Mouse (Mus musculus): ENCODE measurements around the gene Hoxa13. TPM values are rescaled to one million over a fixed set of nuclear protein-coding genes. Genes with fewer than 3 reads are reported as not detected.

Hoxa13 gene
- total RNA-seq (2023) = not detected

DNA sequence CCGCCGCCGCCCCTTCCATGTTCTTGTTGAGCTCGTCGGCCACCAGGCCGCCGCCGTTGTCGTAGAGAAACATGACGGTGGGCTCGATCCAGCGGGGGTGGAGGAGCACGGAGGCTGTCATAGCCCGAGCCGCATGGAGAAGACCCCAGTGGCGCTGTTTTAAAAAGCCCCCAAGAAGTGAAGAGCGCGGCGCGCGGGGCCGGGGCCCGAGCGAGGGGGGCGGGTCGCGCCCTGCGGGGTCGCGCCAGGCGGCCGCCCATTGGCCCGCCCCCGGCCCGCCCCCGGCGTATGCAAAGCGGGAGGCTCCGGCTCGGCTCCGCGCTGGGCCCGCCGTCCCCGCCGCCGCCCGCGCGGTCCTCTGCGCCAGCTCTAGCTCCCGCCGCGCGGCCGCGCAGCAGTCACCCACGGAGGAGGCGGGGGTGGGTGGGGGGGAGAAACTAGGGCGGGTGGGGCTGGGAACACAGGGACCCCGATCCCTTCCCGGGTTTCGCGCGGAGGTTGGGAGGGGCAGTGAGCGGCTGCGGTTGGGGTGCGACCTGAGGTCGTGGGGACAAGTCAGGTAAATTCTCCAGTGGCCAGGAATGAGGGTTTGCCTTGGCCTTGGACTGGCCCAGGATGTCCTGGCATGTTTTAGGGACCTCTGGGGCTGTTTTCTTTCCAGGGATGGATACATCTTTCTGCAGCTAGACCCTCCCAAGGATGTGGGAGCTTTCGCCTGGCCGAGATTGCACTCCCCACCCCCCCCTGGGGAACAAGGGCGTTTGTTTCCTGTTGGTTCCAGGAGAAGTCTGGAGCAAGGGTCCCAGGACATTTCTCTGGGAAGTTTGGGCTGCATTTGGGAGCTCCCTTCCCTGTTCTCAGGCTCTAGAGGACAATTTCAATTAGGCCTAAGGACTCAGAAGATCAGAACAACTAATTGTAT lies at the start of gene Hoxa13:
Gene Hoxa13, minus strand, starts transcription at position 227 of the 922 bp plus-strand sequence.

GRCm38 (mm10) chr6:52245757-52246142 lies 14.9 kb downstream of the Hoxa13 start, which contains the start of gene Hoxa11:
Gene Hoxa11, minus strand, starts transcription at chr6:52245810.

DNA sequence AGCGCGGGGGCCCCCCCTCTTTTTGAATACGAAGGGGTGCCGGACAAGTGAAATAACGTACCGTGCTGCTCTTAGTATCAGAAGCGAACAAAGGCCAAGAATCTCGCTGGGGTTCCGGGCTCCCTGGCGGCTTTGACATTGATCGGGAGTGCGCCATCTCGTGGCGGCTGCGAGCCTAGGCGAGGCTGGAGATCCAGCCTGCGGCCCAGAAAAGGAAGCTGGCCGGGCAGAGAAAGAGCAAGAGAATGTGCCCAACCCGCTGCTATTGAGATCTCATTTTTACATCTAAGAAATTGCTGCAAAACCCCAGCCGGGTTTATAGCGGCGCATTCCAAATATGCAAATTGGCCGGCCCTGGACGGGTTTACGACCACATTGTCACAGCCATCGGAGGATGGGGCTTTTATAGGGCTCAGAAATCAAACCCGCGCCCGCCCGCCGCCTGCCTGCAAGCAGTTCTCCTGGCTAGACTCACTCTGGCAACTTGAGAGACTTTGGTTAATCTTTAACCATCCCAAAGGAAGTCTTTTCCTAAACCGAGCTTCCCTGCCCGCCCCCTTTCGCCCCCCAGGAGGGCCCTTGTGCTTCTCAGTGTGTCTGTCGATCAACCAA lies 20.2 kb downstream of the Hoxa13 start, which contains the start of gene Hoxa10:
Gene Hoxa10, minus strand, starts transcription at position 466 of the 612 bp plus-strand sequence.

GRCm38 (mm10) chr6:52230516-52231165 lies 30.0 kb downstream of the Hoxa13 start, which contains the start of gene Hoxa9:
Gene Hoxa9, minus strand, starts transcription at chr6:52231089.

DNA sequence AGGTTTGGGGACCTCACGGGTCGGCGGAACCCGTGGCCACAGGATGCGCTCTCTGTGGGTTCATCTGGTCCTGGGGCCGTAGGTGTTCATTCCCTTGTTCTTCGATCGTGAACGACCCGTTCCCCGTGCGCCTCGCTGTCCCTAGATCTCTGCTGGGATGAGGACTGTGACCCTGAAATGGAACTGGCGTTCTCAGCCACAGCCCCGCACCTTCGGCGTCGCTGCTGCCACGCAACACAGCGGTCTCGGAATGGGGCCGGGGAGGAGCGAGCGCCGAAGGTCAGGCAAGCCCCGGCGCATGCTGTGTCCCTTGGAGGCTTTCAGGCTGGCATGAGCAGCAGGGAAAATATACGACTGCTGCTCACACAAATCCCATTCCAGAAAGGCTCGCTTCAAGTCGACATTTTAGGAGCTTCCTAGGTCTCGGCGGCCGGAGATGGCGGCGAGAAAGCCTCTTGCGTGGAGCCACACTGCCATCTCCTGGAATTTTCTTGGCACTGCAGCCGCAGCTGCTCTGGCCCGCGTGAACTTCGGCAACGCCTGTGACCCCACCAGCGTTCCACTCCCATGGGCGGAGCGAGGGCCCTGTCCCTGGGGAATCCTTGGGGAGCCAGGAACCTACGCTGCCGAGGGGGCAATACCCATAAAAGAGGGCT lies 39.2 kb downstream of the Hoxa13 start, which contains the start of gene Hoxa7:
Gene Hoxa7, minus strand, starts transcription at position 518 of the 656 bp plus-strand sequence.

DNA sequence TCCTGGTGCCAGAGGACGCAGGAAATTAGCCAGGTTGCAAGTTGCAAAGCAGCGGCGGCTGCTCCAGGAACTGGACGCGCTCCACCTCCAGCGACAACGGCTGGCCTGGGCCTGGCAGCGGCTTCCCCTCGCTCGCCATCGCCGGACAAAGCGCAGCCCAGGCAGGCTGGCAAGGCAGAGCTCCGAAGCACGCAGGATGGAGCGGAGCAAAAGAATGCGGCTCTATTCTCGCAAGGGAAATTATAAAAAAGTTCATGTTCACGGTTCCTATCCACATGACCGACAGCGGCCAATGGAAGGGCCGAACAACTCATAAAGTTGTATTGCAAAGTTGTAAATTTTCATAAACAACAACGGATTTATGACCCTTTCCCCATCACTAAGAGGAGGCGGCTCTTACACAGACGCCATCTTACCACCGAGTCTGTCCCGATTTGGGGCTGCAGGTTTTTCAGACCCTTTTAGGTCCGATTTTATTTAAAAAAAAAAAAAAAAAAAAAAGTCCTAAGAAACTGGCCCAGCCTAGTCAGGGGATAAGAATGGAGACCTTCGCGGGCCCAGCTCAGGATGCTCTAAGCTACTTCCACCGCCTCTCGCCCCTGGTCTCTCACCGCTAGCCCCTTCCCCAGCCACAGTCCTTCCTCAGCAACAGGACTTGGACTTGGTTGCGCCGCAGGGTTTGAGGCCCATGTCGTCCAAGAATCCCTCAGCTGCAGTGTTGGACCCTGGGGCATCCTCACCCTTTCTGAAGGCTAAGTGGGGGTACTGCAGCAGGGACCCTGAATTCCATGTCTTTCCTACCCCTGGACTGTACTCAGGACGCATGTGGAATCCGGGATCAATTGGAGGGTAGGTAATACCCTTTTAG lies 47.3 kb downstream of the Hoxa13 start, which contains the start of the genes Hoxa3 and Gm28308:
Gene Hoxa3, minus strand, starts transcription at position 218 of the 868 bp plus-strand sequence.
Gene Gm28308, minus strand, starts transcription at position 221 of the 868 bp plus-strand sequence.

DNA sequence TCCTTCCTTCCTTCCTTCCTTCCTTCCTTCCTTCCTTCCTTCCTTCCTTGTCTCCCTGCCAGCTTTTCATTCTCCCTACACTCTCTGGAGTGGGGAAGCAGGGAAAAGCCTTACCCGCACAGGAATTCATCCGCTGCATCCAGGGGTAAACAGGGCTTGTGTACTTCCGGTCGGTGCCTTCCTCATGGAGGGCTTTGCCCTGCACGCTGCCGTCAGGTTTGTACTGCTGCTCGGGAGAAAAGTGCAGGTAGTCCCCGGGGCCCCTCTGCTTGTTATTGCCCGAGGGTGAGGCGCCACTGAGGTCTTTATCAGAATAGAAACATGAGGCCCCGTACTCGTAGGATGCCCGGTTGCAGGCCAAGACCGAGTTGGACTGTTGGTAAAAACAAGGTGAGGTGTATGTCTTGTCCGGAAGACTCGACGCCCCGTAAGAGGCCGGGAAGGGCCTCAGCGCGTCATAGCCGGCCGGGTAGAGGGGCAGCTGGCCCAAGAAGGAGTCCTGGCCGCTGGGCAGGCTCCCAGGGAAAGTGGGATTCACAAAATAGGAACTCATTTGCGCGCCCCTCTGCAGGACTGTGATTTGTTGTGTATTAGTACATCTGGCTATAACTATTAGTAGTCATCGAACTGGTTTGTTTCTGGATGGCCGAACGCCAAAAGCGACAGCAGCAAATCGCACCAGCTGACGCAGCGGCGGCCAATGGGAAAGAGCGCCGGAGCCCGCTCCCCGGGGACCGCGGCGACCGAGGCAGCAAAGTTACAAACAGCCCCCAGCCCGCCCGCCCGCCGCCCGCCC lies 52.4 kb downstream of the Hoxa13 start, which contains the start of gene Hoxa6:
Gene Hoxa6, minus strand, starts transcription at position 651 of the 796 bp plus-strand sequence.

Other genes with a start within 250 kb of the Hoxa13 start
- 10.0 TPM for gene Skap2, start 248.3 kb downstream of the Hoxa13 start, total RNA-seq (2023)
- not detected for gene Hoxa1, start 102.6 kb downstream of the Hoxa13 start, total RNA-seq (2023)
- gene Hoxa2, start 96.0 kb downstream of the Hoxa13 start, total RNA-seq (2023) = not detected
- not detected for gene 5730596B20Rik, start 83.4 kb downstream of the Hoxa13 start, total RNA-seq (2023)
- gene Hoxa4, start 69.1 kb downstream of the Hoxa13 start, total RNA-seq (2023) = 0.59 TPM
- gene Hoxa5, start 56.3 kb downstream of the Hoxa13 start, total RNA-seq (2023) = 0.30 TPM
- gene Hoxa6, start 52.2 kb downstream of the Hoxa13 start, total RNA-seq (2023) = not detected
- not detected for gene Hoxa3, start 47.5 kb downstream of the Hoxa13 start, total RNA-seq (2023)
- gene Gm28308, start 47.5 kb downstream of the Hoxa13 start, total RNA-seq (2023) = not detected
- gene Hoxa7, start 39.0 kb downstream of the Hoxa13 start, total RNA-seq (2023) = not detected
- not detected for gene Hoxa9, start 29.8 kb downstream of the Hoxa13 start, total RNA-seq (2023)
- 0.21 TPM for gene Hoxa10, start 20.0 kb downstream of the Hoxa13 start, total RNA-seq (2023)
- not detected for gene Hoxa11, start 15.1 kb downstream of the Hoxa13 start, total RNA-seq (2023)
- 1.1 TPM for gene Evx1, start 52.6 kb upstream of the Hoxa13 start, total RNA-seq (2023)

All from CD4-positive naive resting alpha-beta T cell, adult 57 days (primary cell).